Mouse (Mus musculus) ES-Bruce4 (cell line): ENCODE results near the gene Tbl1xr1. TPM values are rescaled to one million over a fixed set of nuclear protein-coding genes. Genes with fewer than 3 reads are reported as not detected.

Source experiments
- H3K27ac ChIP-seq: 2 replicates; pipeline ENCODE4 v1.5.1; 2012; ENCODE audit warnings: low read length, inconsistent platforms; ENCODE audit not compliant: insufficient read depth
- H3K27me3 ChIP-seq: 2 replicates; pipeline ENCODE4 v1.6.1; 2012; ENCODE audit warnings: mild to moderate bottlenecking, low read length, inconsistent platforms; ENCODE audit not compliant: control insufficient read depth, poor library complexity, insufficient read depth, severe bottlenecking
- H3K36me3 ChIP-seq: 2 replicates; pipeline ENCODE4 v1.6.1; 2012; ENCODE audit warnings: inconsistent platforms, mild to moderate bottlenecking, low read length, moderate library complexity; ENCODE audit not compliant: control insufficient read depth, poor library complexity, insufficient read depth, severe bottlenecking
- H3K4me1 ChIP-seq: one replicate; pipeline ENCODE4 v1.8.1; 2011; ENCODE audit warnings: low read length; ENCODE audit not compliant: control insufficient read depth, insufficient read depth
- H3K4me3 ChIP-seq: 2 replicates; pipeline ENCODE4 v1.5.1; 2011; ENCODE audit warnings: low read depth, mild to moderate bottlenecking, low read length
- H3K9ac ChIP-seq: 2 replicates; pipeline ENCODE4 v1.6.1; 2012; ENCODE audit warnings: low read depth, mild to moderate bottlenecking, inconsistent platforms; ENCODE audit not compliant: poor library complexity, severe bottlenecking
- H3K9me3 ChIP-seq: replicated peaks from 2 replicates; pipeline ENCODE4 v1.6.1; 2012; ENCODE audit warnings: mild to moderate bottlenecking, low read length, inconsistent platforms; ENCODE audit not compliant: control insufficient read depth, poor library complexity, insufficient read depth, severe bottlenecking
- CTCF ChIP-seq: IDR thresholded peaks from one replicate; pipeline ENCODE4 v1.8.1; 2011; ENCODE audit warnings: low read depth, low read length
- EP300 ChIP-seq: IDR thresholded peaks from 2 replicates; pipeline ENCODE4 v1.6.1; 2011; ENCODE audit warnings: low read depth, low read length; ENCODE audit not compliant: insufficient read depth
- POLR2A ChIP-seq: IDR thresholded peaks from one replicate; pipeline ENCODE4 v1.8.1; 2011; ENCODE audit warnings: low read length; ENCODE audit not compliant: insufficient read depth
- polyA plus RNA-seq: library from polyadenylated mRNA; stranded (reverse); fragments of >200 nt; gene quantifications from 2 replicates; pipeline ENCODE4 v1.2.4, GENCODE M21; 2011; ENCODE audit warnings: low read depth; ENCODE audit not compliant: missing spikeins, insufficient read depth, insufficient read length

The Tbl1xr1 gene
- polyA plus RNA-seq, 1 experiment = 64.4 TPM

DNA sequence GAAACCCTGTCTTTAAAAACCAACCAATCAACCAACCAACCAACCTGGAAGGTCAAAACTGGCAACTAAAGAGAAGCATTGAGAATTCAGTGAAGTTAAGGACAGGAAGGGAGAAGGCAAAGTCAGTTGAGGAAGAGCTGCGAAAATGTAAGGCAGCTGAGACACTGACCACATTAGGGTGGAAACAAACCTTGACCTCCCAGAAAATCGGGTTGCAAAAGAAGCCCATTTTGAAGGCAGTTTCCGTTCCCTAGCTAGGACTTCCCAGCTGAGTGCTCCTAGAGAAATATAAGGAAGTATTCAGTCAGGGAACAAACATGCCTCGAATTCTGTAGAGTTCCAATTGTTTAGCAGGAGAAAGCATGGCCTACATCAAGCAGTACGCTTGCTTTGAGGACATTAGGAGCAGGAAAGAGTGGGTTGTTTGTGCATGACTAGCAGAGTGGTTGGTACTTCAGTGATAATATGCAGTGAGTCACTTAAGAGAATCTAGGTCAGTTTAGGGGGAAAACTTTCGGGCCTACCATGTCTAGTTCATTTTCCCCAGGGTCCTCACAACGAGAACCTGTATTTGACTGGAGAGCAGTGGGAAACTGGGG is 18.1 kb upstream of the Tbl1xr1 start:
- Histone ChIP-seq H3K27ac (no peak overlapping the region), H3K4me1 (no peaks in the 10 kb centered on the region), H3K36me3 (no peaks in the 10 kb centered on the region), H3K4me3 (no peak overlapping the region), H3K9ac (no peak overlapping the region), H3K9me3 (no peaks in the 10 kb centered on the region; the same call in 1 of the 2 replicates), H3K27me3 (no peaks in the 10 kb centered on the region)
- TF ChIP-seq EP300 (no peak), CTCF (no peak), POLR2A (no peak)

DNA sequence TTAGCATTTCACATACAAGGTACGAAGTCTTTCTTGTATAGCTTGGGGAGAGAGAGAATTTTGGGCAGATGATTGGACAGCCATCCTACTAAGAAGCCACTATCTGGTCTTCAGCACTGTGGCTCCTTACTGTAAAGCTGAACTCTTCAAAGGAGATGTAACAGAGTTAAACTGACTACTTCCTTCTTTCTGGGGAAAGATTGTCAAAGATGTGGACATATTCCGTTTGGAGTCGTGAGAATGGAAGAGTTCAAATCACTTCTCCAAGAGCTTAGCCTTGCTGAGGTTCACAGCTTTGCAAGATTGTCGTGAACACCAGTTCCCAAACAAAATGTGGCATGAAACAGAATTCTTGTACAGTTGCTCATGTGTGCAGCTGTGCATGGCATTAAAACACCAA is 15.3 kb upstream of the Tbl1xr1 start:
- H3K4me3 ChIP-seq = no peak overlapping the region
- no peak overlapping the region for H3K27ac ChIP-seq
- H3K4me1 ChIP-seq = no peaks in the 10 kb centered on the region
- no peaks in the 10 kb centered on the region for H3K27me3 ChIP-seq
- H3K9me3 ChIP-seq = no peaks in the 10 kb centered on the region
- TF ChIP-seq CTCF = no peak
- TF ChIP-seq EP300 = no peak
- no peak for TF ChIP-seq POLR2A
- no peaks in the 10 kb centered on the region for H3K36me3 ChIP-seq
- no peak overlapping the region for H3K9ac ChIP-seq

DNA sequence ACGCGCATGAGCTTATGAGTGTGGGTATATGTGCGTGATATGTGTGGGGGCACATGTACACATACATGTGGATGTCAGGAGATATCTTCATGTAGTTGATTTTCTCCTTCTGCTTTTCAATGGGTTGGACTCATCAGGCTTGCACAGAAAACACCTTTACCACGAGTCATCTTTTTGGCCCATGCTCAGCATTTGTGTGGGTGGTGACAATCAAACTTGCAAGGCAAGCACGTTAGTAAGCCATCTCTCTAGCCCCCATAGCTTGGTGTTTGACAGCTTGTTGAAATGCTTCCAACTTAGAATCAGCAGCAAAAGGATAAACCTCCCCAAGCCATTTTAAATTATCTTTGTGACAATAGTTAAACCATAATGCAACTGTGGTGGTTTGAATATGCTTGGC is 7.8 kb upstream of the Tbl1xr1 start:
- Histone ChIP-seq H3K27me3 (no peaks in the 10 kb centered on the region), H3K9ac (no peak overlapping the region), H3K9me3 (no peaks in the 10 kb centered on the region), H3K36me3 (no peaks in the 10 kb centered on the region), H3K27ac (no peak overlapping the region), H3K4me1 (peaks cover 2% of the 10 kb centered on the region), H3K4me3 (no peak overlapping the region)
- TF ChIP-seq POLR2A (no peak), CTCF (no peak), EP300 (no peak)

DNA sequence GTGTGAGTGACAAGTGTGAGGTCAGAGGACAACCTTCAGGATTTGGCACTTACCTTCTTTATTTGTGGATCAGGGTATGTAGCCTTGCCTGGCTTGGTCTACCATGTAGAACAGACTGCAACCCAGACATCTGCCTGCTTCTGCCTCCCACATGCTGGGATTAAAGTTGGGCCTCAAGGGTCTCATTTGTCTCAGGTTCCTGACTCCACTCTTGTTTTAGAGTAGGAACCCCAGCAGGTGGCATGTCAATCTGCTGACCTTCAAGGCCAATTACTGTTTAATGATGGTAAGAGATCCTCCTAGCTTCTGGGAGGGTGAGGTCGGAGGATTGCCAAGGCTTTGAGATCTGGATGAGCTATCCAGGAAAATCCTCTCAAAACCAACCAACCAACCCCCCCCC is 2.5 kb upstream of the Tbl1xr1 start:
- no peak overlapping the region for H3K4me3 ChIP-seq
- peak overlapping the region; percentile 93 for H3K27ac ChIP-seq
- H3K9me3 ChIP-seq = no peaks in the 10 kb centered on the region
- TF ChIP-seq EP300 = no peak
- no peak for TF ChIP-seq POLR2A
- TF ChIP-seq CTCF = no peak
- H3K4me1 ChIP-seq = peaks cover 2% of the 10 kb centered on the region
- peaks cover under 1% of the 10 kb centered on the region; the same call in 1 of the 2 replicates for H3K36me3 ChIP-seq
- no peak overlapping the region for H3K9ac ChIP-seq
- no peaks in the 10 kb centered on the region for H3K27me3 ChIP-seq

DNA sequence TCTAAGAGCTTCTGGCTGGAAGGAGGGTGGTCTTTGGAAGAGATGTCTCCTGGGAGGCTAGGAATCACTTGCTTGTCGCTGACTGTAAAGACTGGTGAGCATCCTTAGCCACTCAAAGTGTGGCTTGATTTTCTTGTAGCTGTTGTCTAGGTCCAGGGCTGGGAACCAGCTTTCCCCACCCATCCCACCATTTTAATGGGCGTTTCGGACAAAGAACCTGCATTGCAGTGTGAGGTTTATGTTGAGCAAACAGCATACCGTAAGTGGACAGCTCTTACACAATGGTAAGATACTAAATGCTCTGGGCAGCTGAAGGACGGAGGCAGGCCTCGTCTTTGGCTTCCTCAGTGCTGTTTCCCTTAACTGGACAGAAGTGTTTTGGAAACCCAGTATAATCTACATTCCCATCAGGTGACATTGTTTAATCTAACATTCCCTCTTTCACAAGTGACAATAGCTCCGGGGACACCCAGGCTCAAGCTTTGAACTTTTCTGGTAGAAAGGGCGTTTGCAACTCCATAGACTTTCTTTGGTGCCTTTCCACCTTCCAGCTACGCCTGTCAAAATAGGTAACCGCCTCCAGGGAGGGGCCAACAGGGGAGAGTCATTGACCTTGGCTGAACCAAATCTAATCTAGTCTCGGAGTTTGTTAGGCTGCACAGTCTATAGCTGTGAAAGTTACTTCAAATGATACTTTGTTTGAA is 1.7 kb upstream of the Tbl1xr1 start:
- peak overlapping the region; percentile 21 for H3K4me3 ChIP-seq
- no peaks in the 10 kb centered on the region for H3K9me3 ChIP-seq
- peak overlapping the region; percentile 100; the same call in 1 of the 2 replicates for H3K9ac ChIP-seq
- H3K4me1 ChIP-seq = peaks cover 2% of the 10 kb centered on the region
- peak overlapping the region; percentile 93 for H3K27ac ChIP-seq
- H3K36me3 ChIP-seq = peaks cover 6% of the 10 kb centered on the region; the same call in 1 of the 2 replicates
- TF ChIP-seq EP300 = no peak; the same call in 1 of the 2 replicates
- no peaks in the 10 kb centered on the region for H3K27me3 ChIP-seq

DNA sequence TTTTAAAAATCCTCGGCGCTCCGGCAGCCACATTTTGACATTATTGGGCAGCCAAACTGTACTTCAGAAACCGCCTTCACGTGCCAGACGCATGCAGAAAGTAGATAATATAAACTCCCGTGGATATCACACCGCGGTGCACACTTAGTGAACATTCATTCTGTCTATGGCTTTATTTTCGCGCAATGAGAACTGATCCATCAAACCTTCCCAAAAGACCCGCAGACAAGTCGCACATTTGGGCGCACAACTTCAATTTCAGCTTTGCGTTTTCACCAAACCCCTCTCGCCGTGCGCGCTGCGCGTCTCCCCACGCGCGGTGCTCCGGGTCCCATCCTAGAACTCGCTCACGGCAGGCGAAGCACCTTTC is 950 bp upstream of the Tbl1xr1 start:
- peaks cover 6% of the 10 kb centered on the region; the same call in 1 of the 2 replicates for H3K36me3 ChIP-seq
- no peaks in the 10 kb centered on the region for H3K27me3 ChIP-seq
- peak overlapping the region; percentile 44 for H3K27ac ChIP-seq
- peak overlapping the region; percentile 100 for H3K9ac ChIP-seq
- H3K9me3 ChIP-seq = no peaks in the 10 kb centered on the region
- peak overlapping the region; percentile 89 for H3K4me3 ChIP-seq
- H3K4me1 ChIP-seq = peaks cover 2% of the 10 kb centered on the region
- no peak for TF ChIP-seq POLR2A
